In the genomic region with DNA sequence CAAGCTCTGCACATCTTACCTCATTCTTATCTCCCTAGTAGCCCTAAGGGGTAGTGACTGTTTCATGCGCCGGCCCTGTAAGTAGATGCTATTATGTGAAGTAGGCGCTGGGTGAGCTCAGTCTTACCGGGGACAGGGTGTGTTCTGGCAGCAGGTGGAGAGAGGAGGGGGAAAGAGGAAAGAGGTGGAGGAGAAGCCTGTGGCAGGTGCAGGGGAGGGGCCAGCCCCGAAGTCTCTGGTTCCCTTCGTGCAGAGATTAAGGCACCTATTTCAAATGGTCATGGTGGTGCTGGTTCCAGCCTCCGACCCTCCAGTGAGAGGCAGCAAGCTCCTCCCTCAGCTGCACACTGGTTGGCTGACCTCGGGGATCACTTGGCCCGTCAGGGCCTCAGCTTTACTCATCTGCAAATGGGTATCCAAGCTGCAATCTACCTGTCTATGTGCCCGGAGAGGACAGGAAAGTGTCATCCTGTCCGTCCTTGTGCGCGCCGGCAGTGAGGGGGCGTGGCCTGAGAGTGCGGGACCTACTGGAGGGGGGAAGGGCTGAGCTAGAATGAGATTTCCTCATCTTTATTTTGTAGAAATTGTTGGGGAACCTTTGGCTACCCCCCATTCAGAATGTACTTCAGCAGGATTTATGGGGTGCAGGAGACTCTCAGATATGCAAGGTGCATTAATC, we compare ENCODE assay signal across 8 mouse cellular contexts. TPM values are rescaled to one million over a fixed set of nuclear protein-coding genes. Genes with fewer than 3 reads are reported as not detected.
DNase-seq lines count a peak whose midpoint lies in the region; ATAC-seq and TF ChIP-seq lines count a peak whose summit lies in the region.

No protein-coding gene starts in this region.

- peak overlapping the region; percentile 32; the same call in 1 of the 2 replicates for H3K4me2 ChIP-seq in hindbrain, embryonic 14.5 days (replicated peaks)

- no peak for TF ChIP-seq CTCF in lung, adult 2 months (IDR thresholded peaks at IDR 0.05; ENCODE audit: insufficient read depth, low read length)

- no peak for ATAC-seq in hindbrain, embryonic 14.5 days (ENCODE audit: low FRiP score)
- no peak for ATAC-seq in erythroid progenitor cell, adult 5-6 weeks (replicated peaks; ENCODE audit: low FRiP score, poor library complexity, severe bottlenecking)
- no peak; the same call in 1 of the 2 replicates for ATAC-seq in megakaryocyte progenitor cell, adult 5-6 weeks (replicated peaks; ENCODE audit: poor library complexity)

- WGBS in lung, adult 2 months, result 14% methylated on average over 16 of the region's 16 CpGs
- 17% methylated on average over 16 of the region's 16 CpGs for WGBS in hindbrain, embryonic 14.5 days

- H3K9me3 ChIP-seq in hindbrain, embryonic 14.5 days (ENCODE audit: control insufficient read depth, low read length), result no peaks in the 10 kb centered on the region
- no peaks in the 10 kb centered on the region for H3K9me3 ChIP-seq in megakaryocyte, embryonic 14.5 days

- peak overlapping the region; percentile 50 for H3K4me3 ChIP-seq in lung, adult 2 months (replicated peaks; ENCODE audit: extremely low read depth, low read depth, low read length)
- no peak overlapping the region for H3K4me3 ChIP-seq in hindbrain, embryonic 14.5 days (replicated peaks; ENCODE audit: low read length)
- H3K4me3 ChIP-seq in megakaryocyte, embryonic 14.5 days (replicated peaks), result peak overlapping the region; percentile 60

- TF ChIP-seq POLR2A in lung, adult 2 months (IDR thresholded peaks at IDR 0.05; ENCODE audit: borderline replicate concordance, extremely low read depth, low read depth, low read length), result no peak

- no peaks in the 10 kb centered on the region for H3K27me3 ChIP-seq in hindbrain, embryonic 14.5 days (ENCODE audit: control insufficient read depth, insufficient read depth, low read length)
- H3K27me3 ChIP-seq in megakaryocyte, embryonic 14.5 days (replicated peaks), result peaks cover 40% of the 10 kb centered on the region

- H3K4me1 ChIP-seq in lung, adult 2 months (ENCODE audit: control insufficient read depth, insufficient read depth, low read length), result no peaks in the 10 kb centered on the region; the same call in 1 of the 2 replicates
- H3K4me1 ChIP-seq in hindbrain, embryonic 14.5 days (replicated peaks; ENCODE audit: control insufficient read depth, insufficient read depth, low read length), result 0 out of 2 replicates have a peak, but pooled peaks cover 3% of the 10 kb centered on the region
- peaks cover 4% of the 10 kb centered on the region; the same call in 1 of the 2 replicates for H3K4me1 ChIP-seq in megakaryocyte, embryonic 14.5 days

- no peaks in the 10 kb centered on the region for H3K36me3 ChIP-seq in hindbrain, embryonic 14.5 days (replicated peaks; ENCODE audit: control insufficient read depth, insufficient read depth)
- H3K36me3 ChIP-seq in megakaryocyte, embryonic 14.5 days (replicated peaks; ENCODE audit: low read length), result no peaks in the 10 kb centered on the region

- no peak overlapping the region for H3K27ac ChIP-seq in hindbrain, embryonic 14.5 days

- no peak overlapping the region for H3K9ac ChIP-seq in hindbrain, embryonic 14.5 days

- peak; percentile 29 for DNase-seq in lung, adult 2 months
- DNase-seq in lung, postnatal 10 days, result no peak
- no peak for DNase-seq in hindbrain, embryonic 14.5 days (ENCODE audit: low spot score)
- DNase-seq in testis, postnatal 10 days (ENCODE audit: low spot score), result no peak
- DNase-seq in cerebellum, adult 11-12 months, result no peak

RNA-seq across cellular contexts. Expression of a gene that starts 20.5 kb away (rescaled TPM):
- 0.26 TPM in 2 replicates for polyA plus RNA-seq in lung, adult 2 months (2012; rRNA removed)
- not detected in 2 replicates for polyA plus RNA-seq in hindbrain, embryonic 14.5 days (2014; fragmentation: Nextera tagmentation; extraction: Ambion mirVana)
- polyA plus RNA-seq in megakaryocyte, embryonic 14.5 days (2012; ENCODE audit: insufficient read depth, low replicate concordance), result not detected in 2 replicates
- not detected in 2 replicates for total RNA-seq in erythroid progenitor cell, adult 5-6 weeks (2015; ENCODE audit: low replicate concordance)
- total RNA-seq in erythroid progenitor cell, adult 5-6 weeks (2017; ENCODE audit: low replicate concordance), result not detected in 2 replicates
- total RNA-seq in megakaryocyte progenitor cell, adult 5-6 weeks (2015), result not detected in 2 replicates
- total RNA-seq in megakaryocyte progenitor cell, adult 5-6 weeks (2017), result not detected in 2 replicates
